Mouse (Mus musculus) heart, adult 2 months (tissue): ENCODE results near the gene Ccdc81. TPM values are rescaled to one million over a fixed set of nuclear protein-coding genes. Genes with fewer than 3 reads are reported as not detected.

Experiments
- DNase-seq, 2 experiments: peaks; one replicate each; pipeline ENCODE4 v3.0.0; 2021
- H3K27ac ChIP-seq: fragments of 200-600 bp; 2 replicates; pipeline ENCODE4 v1.8.1; 2022
- H3K27me3 ChIP-seq: fragments of 200-500 bp; 2 replicates; pipeline ENCODE4 v1.6.1; 2012; ENCODE audit warnings: mild to moderate bottlenecking, low read length, inconsistent platforms, mixed read lengths; ENCODE audit not compliant: control insufficient read depth, insufficient read depth
- H3K36me3 ChIP-seq: fragments of 200-500 bp; 2 replicates; pipeline ENCODE4 v1.6.1; 2012; ENCODE audit warnings: low read length, inconsistent platforms; ENCODE audit not compliant: control insufficient read depth, insufficient read depth
- H3K4me1 ChIP-seq: fragments of 200-500 bp; 2 replicates; pipeline ENCODE4 v1.6.1; 2011; ENCODE audit warnings: low read length; ENCODE audit not compliant: control insufficient read depth, insufficient read depth
- H3K4me3 ChIP-seq: fragments of 200-600 bp; 2 replicates; pipeline ENCODE4 v1.8.1; 2022
- H3K79me2 ChIP-seq: fragments of 200-500 bp; replicated peaks from 2 replicates; pipeline ENCODE4 v1.6.1; 2012; ENCODE audit warnings: mild to moderate bottlenecking, inconsistent platforms, low read length, moderate library complexity, mixed read lengths; ENCODE audit not compliant: control insufficient read depth, insufficient read depth
- H3K9ac ChIP-seq: fragments of 200-500 bp; 2 replicates; pipeline ENCODE4 v1.6.1; 2012; ENCODE audit warnings: low read depth, mild to moderate bottlenecking, control low read depth, inconsistent platforms, low read length, mixed read lengths
- CTCF ChIP-seq: fragments of 200-600 bp; IDR thresholded peaks from 2 replicates; pipeline ENCODE4 v1.8.1; 2022; ENCODE audit warnings: antibody characterized with exemption, mild to moderate bottlenecking, moderate library complexity
- EP300 ChIP-seq: fragments of 200-500 bp; IDR thresholded peaks from 2 replicates; pipeline ENCODE4 v1.6.1; 2011; ENCODE audit warnings: low read depth, low read length, control low read depth; ENCODE audit not compliant: insufficient read depth
- POLR2A ChIP-seq: fragments of 200-500 bp; IDR thresholded peaks from 2 replicates; pipeline ENCODE4 v1.6.1; 2011; ENCODE audit warnings: mild to moderate bottlenecking, low read depth, low read length, control low read depth; ENCODE audit not compliant: insufficient read depth
- WGBS: fragments of 180-500 bp; shearing (Covaris S2); methylation state at CpG from one replicate; pipeline ENCODE4 v1.1.7; 2018; 5-methylcytosine and 5-hydroxymethylcytosine counted together
- intact Hi-C: fragments of 180-260 bp; cut with DNase I; formaldehyde crosslinking; loops from one replicate; pipeline ENCODE4 v1.15.1; 2025
- polyA plus RNA-seq: library from polyadenylated mRNA; depleted of rRNA; stranded (reverse); fragments of >200 nt; gene quantifications from 2 replicates; pipeline ENCODE4 v1.2.3, GENCODE M21; 2012
- total RNA-seq, 2 experiments: library from RNA; stranded (reverse); gene quantifications; 2 replicates each; pipeline ENCODE4 v1.2.3; 2021

Gene Ccdc81
- total and polyA plus RNA-seq, 3 experiments: 0.23 TPM; not detected in 2

DNA sequence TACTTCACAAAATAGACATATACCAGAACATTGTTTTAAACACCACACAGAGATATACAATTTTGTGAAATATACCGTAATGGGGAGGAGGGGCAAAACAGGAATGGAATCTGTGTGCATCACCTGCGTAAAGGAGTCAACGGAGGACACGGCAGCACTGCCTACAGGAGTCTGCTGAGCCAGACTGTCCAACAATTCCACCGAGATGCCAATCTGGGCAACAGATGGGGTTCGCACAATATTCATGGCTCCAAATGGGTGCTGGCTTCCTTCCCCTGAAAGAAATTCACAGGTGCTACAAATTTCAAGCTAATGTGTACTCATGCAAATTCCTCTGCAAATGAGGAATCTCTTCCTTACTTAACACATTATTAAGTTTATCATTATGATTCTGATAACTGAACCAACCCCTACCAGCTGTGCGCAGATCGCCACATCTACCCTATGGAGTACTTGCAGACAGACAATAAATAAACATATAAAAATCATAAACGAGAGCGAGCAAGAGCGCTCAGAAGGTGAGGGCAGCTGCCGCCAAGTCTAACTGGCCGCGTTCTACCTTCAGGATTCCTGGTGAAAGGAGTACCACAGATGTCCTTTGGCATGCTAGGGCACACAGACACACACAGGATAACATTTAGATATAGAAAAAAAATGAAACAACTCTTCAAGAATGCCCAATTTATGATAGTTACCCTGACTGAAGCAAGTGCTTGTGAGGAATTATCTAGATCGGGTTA is 20.2 kb upstream of the Ccdc81 start:
- H3K36me3 ChIP-seq: no peaks in the 10 kb centered on the region
- no peak overlapping the region for H3K4me3 ChIP-seq
- WGBS: 96% methylated on average over 15 of the region's 15 CpGs
- no peak overlapping the region for H3K27ac ChIP-seq
- intact Hi-C loops: no loop called here
- no peaks in the 10 kb centered on the region for H3K27me3 ChIP-seq
- H3K4me1 ChIP-seq: no peaks in the 10 kb centered on the region
- H3K9ac ChIP-seq: no peak overlapping the region
- TF ChIP-seq POLR2A (no peak), CTCF (no peak), EP300 (no peak)
- DNase-seq: no peak
- H3K79me2 ChIP-seq: no peaks in the 10 kb centered on the region

DNA sequence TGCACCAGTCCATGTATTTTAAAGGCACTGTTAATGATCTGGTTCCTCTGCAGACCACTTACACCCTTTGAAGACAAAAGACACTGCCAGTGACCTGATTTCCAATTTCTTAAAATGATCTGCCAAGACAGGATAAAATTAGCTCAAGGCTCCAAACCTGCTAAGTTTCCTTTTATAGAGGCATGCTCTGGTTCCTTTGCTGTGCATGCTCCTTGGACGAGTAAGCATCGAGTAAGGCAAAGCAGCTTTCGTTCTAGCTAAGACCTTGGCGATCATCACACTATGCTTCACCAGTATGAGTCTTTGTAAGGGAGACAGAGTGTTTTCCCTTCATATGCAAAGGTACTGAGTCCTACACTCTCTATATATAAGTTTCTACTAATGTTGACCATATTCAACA is 14.3 kb upstream of the Ccdc81 start:
- no peaks in the 10 kb centered on the region for H3K4me1 ChIP-seq
- DNase-seq: no peak
- intact Hi-C loops: no loop called here
- no peak overlapping the region for H3K27ac ChIP-seq
- peaks cover 5% of the 10 kb centered on the region for H3K36me3 ChIP-seq
- no peak overlapping the region for H3K4me3 ChIP-seq
- no peak for TF ChIP-seq POLR2A
- TF ChIP-seq EP300: no peak
- no peak for TF ChIP-seq CTCF
- WGBS: 85% methylated on average over 4 of the region's 4 CpGs
- H3K79me2 ChIP-seq: no peaks in the 10 kb centered on the region
- H3K27me3 ChIP-seq: no peaks in the 10 kb centered on the region
- no peak overlapping the region for H3K9ac ChIP-seq

DNA sequence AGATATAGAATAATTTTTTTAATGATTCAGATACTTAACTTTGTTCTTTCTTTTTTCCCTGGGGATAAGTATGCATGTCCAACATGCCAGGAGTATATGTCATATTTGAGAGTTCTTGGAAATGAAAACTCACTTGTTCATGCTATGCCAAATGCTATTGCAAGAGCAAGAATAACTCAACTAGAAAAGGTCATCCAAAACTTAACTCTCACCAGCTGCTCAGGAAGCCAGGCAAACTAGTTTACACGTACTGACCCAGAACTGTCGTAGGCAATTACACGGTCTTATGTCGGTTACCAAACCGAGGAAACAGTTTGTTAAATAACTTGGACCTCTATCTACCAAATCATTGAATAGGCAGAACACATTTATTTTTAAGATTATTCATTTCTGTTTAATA is 13.3 kb upstream of the Ccdc81 start:
- 86% methylated on average over 5 of the region's 5 CpGs for WGBS
- no peak for DNase-seq
- Histone ChIP-seq H3K27me3 (no peaks in the 10 kb centered on the region), H3K27ac (no peak overlapping the region), H3K4me1 (no peaks in the 10 kb centered on the region), H3K79me2 (no peaks in the 10 kb centered on the region), H3K36me3 (peaks cover 5% of the 10 kb centered on the region), H3K9ac (no peak overlapping the region), H3K4me3 (no peak overlapping the region)
- intact Hi-C loops: no loop called here
- TF ChIP-seq POLR2A (no peak), EP300 (no peak), CTCF (no peak)

DNA sequence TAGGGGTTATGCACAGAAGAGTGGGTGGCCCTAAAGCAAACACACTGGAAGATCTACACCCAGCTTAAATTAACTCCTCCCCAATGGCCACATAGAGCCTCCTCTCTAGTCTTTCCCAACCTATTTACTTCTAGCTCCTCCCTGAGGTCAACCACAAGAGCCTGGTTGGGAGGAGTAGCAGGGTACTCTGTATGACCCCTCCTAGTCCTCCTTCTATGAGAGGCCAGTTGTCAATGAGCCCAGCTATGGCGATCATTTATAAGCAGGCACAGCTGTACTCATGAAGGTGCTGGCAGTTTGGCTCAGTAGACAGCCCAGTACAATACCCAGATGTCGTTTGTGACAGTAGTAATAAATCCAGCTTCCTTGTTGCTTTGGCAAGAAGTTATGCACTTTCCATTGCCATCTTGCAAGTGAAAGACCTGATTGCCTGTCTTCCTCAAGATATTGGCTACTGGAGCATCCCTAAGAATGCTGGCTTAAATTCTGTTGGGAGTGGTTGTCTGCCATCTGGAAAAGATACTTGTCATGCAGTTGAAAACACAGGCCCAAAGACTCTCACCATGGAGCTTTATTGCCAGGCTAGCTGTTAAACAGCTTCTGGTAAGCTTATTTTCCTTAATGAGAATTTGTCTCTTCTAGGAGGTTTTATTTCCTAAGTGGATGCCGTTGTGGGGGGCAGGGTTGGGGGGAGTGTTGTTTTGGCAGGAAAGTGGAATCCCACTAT is 10.2 kb upstream of the Ccdc81 start:
- Histone ChIP-seq H3K79me2 (no peaks in the 10 kb centered on the region), H3K36me3 (peaks cover 5% of the 10 kb centered on the region), H3K4me3 (no peak overlapping the region), H3K4me1 (no peaks in the 10 kb centered on the region; the same call in 1 of the 2 replicates), H3K9ac (no peak overlapping the region), H3K27ac (no peak overlapping the region), H3K27me3 (no peaks in the 10 kb centered on the region)
- TF ChIP-seq CTCF: no peak
- no peak for TF ChIP-seq POLR2A
- no peak for TF ChIP-seq EP300
- no peak for DNase-seq
- WGBS: 68% methylated on average over 3 of the region's 3 CpGs
- intact Hi-C loops: no loop called here

DNA sequence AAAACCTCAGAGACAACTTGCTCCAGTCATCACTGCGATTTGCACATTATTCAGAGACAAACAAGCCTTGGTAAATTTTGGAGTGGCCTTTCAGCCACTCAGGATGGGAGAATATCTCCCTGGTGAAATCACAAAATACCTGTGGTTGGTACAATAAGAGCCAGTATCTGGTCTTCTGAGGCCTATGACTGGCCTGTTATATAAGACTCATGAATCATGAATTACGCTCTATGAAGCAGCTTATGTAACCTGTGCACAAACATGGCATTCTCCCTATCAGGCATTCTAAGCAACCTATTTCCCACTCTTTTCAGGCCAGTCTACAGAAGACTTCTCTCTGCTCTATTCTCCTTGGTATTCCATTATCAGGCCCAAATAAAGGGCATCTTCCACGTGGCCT is 8.9 kb upstream of the Ccdc81 start:
- H3K4me3 ChIP-seq: no peak overlapping the region
- no peaks in the 10 kb centered on the region; the same call in 1 of the 2 replicates for H3K4me1 ChIP-seq
- H3K27ac ChIP-seq: no peak overlapping the region
- H3K36me3 ChIP-seq: no peaks in the 10 kb centered on the region; the same call in 1 of the 2 replicates
- H3K27me3 ChIP-seq: no peaks in the 10 kb centered on the region
- intact Hi-C loops: no loop called here
- TF ChIP-seq POLR2A: no peak
- no peak for TF ChIP-seq EP300
- TF ChIP-seq CTCF: no peak
- H3K79me2 ChIP-seq: no peaks in the 10 kb centered on the region
- WGBS: 88% methylated on average over 3 of the region's 3 CpGs
- no peak for DNase-seq
- no peak overlapping the region for H3K9ac ChIP-seq

DNA sequence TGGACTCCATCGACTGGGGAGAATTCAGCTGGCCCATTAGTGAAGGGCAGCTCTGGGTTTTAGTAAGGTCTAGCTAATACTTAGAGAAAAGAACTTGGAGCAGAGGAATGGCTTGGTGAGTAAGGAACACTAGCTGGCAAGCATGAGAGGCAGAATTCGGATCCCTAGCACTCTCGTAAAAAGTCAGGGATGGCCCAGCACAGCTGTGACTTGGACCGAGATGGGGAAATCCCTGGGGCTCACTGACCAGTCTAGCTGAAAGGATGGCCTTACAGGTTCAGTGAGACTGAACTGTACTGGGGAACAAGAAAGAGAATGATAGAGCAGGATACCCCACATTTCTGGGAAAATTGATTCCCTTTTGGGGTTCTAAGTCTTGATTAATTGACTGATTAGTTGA is 6.3 kb upstream of the Ccdc81 start:
- H3K4me3 ChIP-seq: no peak overlapping the region
- H3K79me2 ChIP-seq: no peaks in the 10 kb centered on the region
- WGBS: 55% methylated on average over 4 of the region's 4 CpGs
- no peak overlapping the region for H3K27ac ChIP-seq
- intact Hi-C loops: loop anchor here (2.0 to 5.0 kb wide), 3 partner anchors 392 to 432 kb away; no protein-coding TSS in a partner anchor
- TF ChIP-seq CTCF (no peak), EP300 (no peak), POLR2A (no peak)
- no peak for DNase-seq
- H3K36me3 ChIP-seq: no peaks in the 10 kb centered on the region
- H3K9ac ChIP-seq: no peak overlapping the region
- no peaks in the 10 kb centered on the region for H3K27me3 ChIP-seq
- H3K4me1 ChIP-seq: no peaks in the 10 kb centered on the region; the same call in 1 of the 2 replicates
